Mouse (Mus musculus): ENCODE measurements around the gene Pbx3. TPM values are rescaled to one million over a fixed set of nuclear protein-coding genes. Genes with fewer than 3 reads are reported as not detected.
A peak's percentile ranks its signal among the peaks of the same experiment; 100 is the strongest.

Pbx3 gene
- total and polyA plus RNA-seq, 2 experiments from 2014 or later: 62.3 to 105 TPM

GRCm38 (mm10) chr2:34260653-34261076, 112.3 kb downstream of the Pbx3 start:
- TF ChIP-seq CTCF (IDR thresholded peaks at IDR 0.05): no peak
- H3K4me1 ChIP-seq (ENCODE audit: insufficient read depth, low read length): peaks cover 4% of the 10 kb centered on the region; the same call in 1 of the 2 replicates
- no peaks in the 10 kb centered on the region for H3K9me3 ChIP-seq (ENCODE audit: low read length)
- no peak overlapping the region for H3K9ac ChIP-seq (replicated peaks; ENCODE audit: low read length, poor library complexity, severe bottlenecking)
- DNase-seq (ENCODE audit: low spot score): peak; percentile 60
- 32% methylated on average over 4 of the region's 4 CpGs for WGBS
- no peaks in the 10 kb centered on the region for H3K36me3 ChIP-seq (ENCODE audit: insufficient read depth, low read length)
- ATAC-seq (ENCODE audit: low FRiP score): no peak
- H3K4me3 ChIP-seq (ENCODE audit: low read depth, low read length): no peak overlapping the region
- no peaks in the 10 kb centered on the region for H3K27me3 ChIP-seq (ENCODE audit: insufficient read depth, low read length)
- H3K4me2 ChIP-seq (ENCODE audit: low read depth, low read length, poor library complexity, severe bottlenecking): no peak overlapping the region
- no peak overlapping the region for H3K27ac ChIP-seq (ENCODE audit: low read depth, low read length)

- no peak for DNase-seq (ENCODE audit: low spot score)
- ATAC-seq (ENCODE audit: low FRiP score): no peak
- Histone ChIP-seq H3K4me3 (ENCODE audit: low read depth, low read length) (no peak overlapping the region), H3K27me3 (ENCODE audit: insufficient read depth, low read length) (no peaks in the 10 kb centered on the region), H3K9me3 (ENCODE audit: low read length) (no peaks in the 10 kb centered on the region), H3K9ac (replicated peaks; ENCODE audit: low read length, poor library complexity, severe bottlenecking) (no peak overlapping the region), H3K27ac (ENCODE audit: low read depth, low read length) (no peak overlapping the region), H3K4me1 (ENCODE audit: insufficient read depth, low read length) (peaks cover 4% of the 10 kb centered on the region; the same call in 1 of the 2 replicates), H3K4me2 (ENCODE audit: low read depth, low read length, poor library complexity, severe bottlenecking) (no peak overlapping the region), H3K36me3 (ENCODE audit: insufficient read depth, low read length) (no peaks in the 10 kb centered on the region)
- TF ChIP-seq CTCF (IDR thresholded peaks at IDR 0.05): no peak
- WGBS: 59% methylated on average over 2 of the region's 2 CpGs
These were observed 114.7 kb downstream of the Pbx3 start for GRCm38 (mm10) chr2:34258256-34258655.

GRCm38 (mm10) chr2:34257611-34258010, 115.3 kb downstream of the Pbx3 start:
- 82% methylated on average over 2 of the region's 2 CpGs for WGBS
- H3K9ac ChIP-seq (replicated peaks; ENCODE audit: low read length, poor library complexity, severe bottlenecking): no peak overlapping the region
- ATAC-seq (ENCODE audit: low FRiP score): no peak

GRCm38 (mm10) chr2:34256000-34256553, 116.9 kb downstream of the Pbx3 start:
- DNase-seq (ENCODE audit: low spot score): peak; percentile 58
- TF ChIP-seq CTCF (IDR thresholded peaks at IDR 0.05): no peak
- no peak overlapping the region for H3K4me2 ChIP-seq (ENCODE audit: low read depth, low read length, poor library complexity, severe bottlenecking)
- H3K27me3 ChIP-seq (ENCODE audit: insufficient read depth, low read length): no peaks in the 10 kb centered on the region
- no peaks in the 10 kb centered on the region for H3K9me3 ChIP-seq (ENCODE audit: low read length)
- 69% methylated on average over 6 of the region's 6 CpGs for WGBS
- H3K36me3 ChIP-seq (ENCODE audit: insufficient read depth, low read length): no peaks in the 10 kb centered on the region
- H3K9ac ChIP-seq (replicated peaks; ENCODE audit: low read length, poor library complexity, severe bottlenecking): no peak overlapping the region
- no peak for ATAC-seq (ENCODE audit: low FRiP score)
- H3K4me1 ChIP-seq (ENCODE audit: insufficient read depth, low read length): peaks cover 4% of the 10 kb centered on the region; the same call in 1 of the 2 replicates
- no peak overlapping the region for H3K27ac ChIP-seq (ENCODE audit: low read depth, low read length)
- H3K4me3 ChIP-seq (ENCODE audit: low read depth, low read length): no peak overlapping the region

More at GRCm38 (mm10) chr2:34257611-34258010, 115.3 kb downstream of the Pbx3 start:
- H3K36me3 ChIP-seq (ENCODE audit: insufficient read depth, low read length): no peaks in the 10 kb centered on the region
- no peak overlapping the region for H3K27ac ChIP-seq (ENCODE audit: low read depth, low read length)
- no peak for TF ChIP-seq CTCF (IDR thresholded peaks at IDR 0.05)
- no peak overlapping the region for H3K4me3 ChIP-seq (ENCODE audit: low read depth, low read length)
- no peaks in the 10 kb centered on the region for H3K27me3 ChIP-seq (ENCODE audit: insufficient read depth, low read length)
- DNase-seq (ENCODE audit: low spot score): no peak
- H3K4me1 ChIP-seq (ENCODE audit: insufficient read depth, low read length): peaks cover 4% of the 10 kb centered on the region; the same call in 1 of the 2 replicates
- no peaks in the 10 kb centered on the region for H3K9me3 ChIP-seq (ENCODE audit: low read length)
- H3K4me2 ChIP-seq (ENCODE audit: low read depth, low read length, poor library complexity, severe bottlenecking): no peak overlapping the region

- no peaks in the 10 kb centered on the region for H3K36me3 ChIP-seq (ENCODE audit: insufficient read depth, low read length)
- H3K4me1 ChIP-seq (ENCODE audit: insufficient read depth, low read length): no peaks in the 10 kb centered on the region
- H3K9me3 ChIP-seq (ENCODE audit: low read length): no peaks in the 10 kb centered on the region
- no peak overlapping the region for H3K4me2 ChIP-seq (ENCODE audit: low read depth, low read length, poor library complexity, severe bottlenecking)
- DNase-seq (ENCODE audit: low spot score): no peak
- H3K27me3 ChIP-seq (ENCODE audit: insufficient read depth, low read length): no peaks in the 10 kb centered on the region
- H3K27ac ChIP-seq (ENCODE audit: low read depth, low read length): no peak overlapping the region
- no peak overlapping the region for H3K4me3 ChIP-seq (ENCODE audit: low read depth, low read length)
- no peak overlapping the region for H3K9ac ChIP-seq (replicated peaks; ENCODE audit: low read length, poor library complexity, severe bottlenecking)
- WGBS: 65% methylated on average over 1 of the region's 1 CpGs
- no peak for ATAC-seq (ENCODE audit: low FRiP score)
- TF ChIP-seq CTCF (IDR thresholded peaks at IDR 0.05): no peak
These were observed 119.3 kb downstream of the Pbx3 start for GRCm38 (mm10) chr2:34253627-34254026.

- Histone ChIP-seq H3K4me3 (ENCODE audit: low read depth, low read length) (no peak overlapping the region), H3K4me1 (ENCODE audit: insufficient read depth, low read length) (no peaks in the 10 kb centered on the region), H3K27me3 (ENCODE audit: insufficient read depth, low read length) (no peaks in the 10 kb centered on the region), H3K9ac (replicated peaks; ENCODE audit: low read length, poor library complexity, severe bottlenecking) (no peak overlapping the region), H3K36me3 (ENCODE audit: insufficient read depth, low read length) (no peaks in the 10 kb centered on the region), H3K4me2 (ENCODE audit: low read depth, low read length, poor library complexity, severe bottlenecking) (no peak overlapping the region), H3K9me3 (ENCODE audit: low read length) (no peaks in the 10 kb centered on the region), H3K27ac (ENCODE audit: low read depth, low read length) (no peak overlapping the region)
- ATAC-seq (ENCODE audit: low FRiP score) (no peak), DNase-seq (ENCODE audit: low spot score) (no peak)
- WGBS: 29% methylated on average over 1 of the region's 1 CpGs
- no peak for TF ChIP-seq CTCF (IDR thresholded peaks at IDR 0.05)
These were observed 119.8 kb downstream of the Pbx3 start for GRCm38 (mm10) chr2:34253111-34253510.
